Mouse (Mus musculus) hindbrain, embryonic 12.5 days (tissue): ENCODE results near the gene Ccdc130. TPM values are rescaled to one million over a fixed set of nuclear protein-coding genes. Genes with fewer than 3 reads are reported as not detected.
A peak's percentile ranks its signal among the peaks of the same experiment; 100 is the strongest.
"Not testable (repeated sequence)": the region's sequence is repeated elsewhere in the genome, so short reads cannot be mapped to it uniquely, and the experiment has no call there.

ENCODE experiments used
- ATAC-seq: fragments of 200-750 bp; cut with Nextera tagmentation; 2 replicates; pipeline ENCODE4 v1.8.0; 2017; ENCODE audit warnings: moderate TSS enrichment; ENCODE audit not compliant: low FRiP score
- H3K27ac ChIP-seq: fragments of 300-500 bp; sonication (generic); 2 replicates; pipeline ENCODE4 v1.5.1; 2016; ENCODE audit warnings: mild to moderate bottlenecking
- H3K27me3 ChIP-seq: fragments of 300-500 bp; sonication (generic); 2 replicates; pipeline ENCODE4 v1.6.1; 2016; ENCODE audit warnings: mild to moderate bottlenecking
- H3K36me3 ChIP-seq: fragments of 300-500 bp; sonication (generic); 2 replicates; pipeline ENCODE4 v1.6.1; 2016; ENCODE audit warnings: mild to moderate bottlenecking
- H3K4me1 ChIP-seq: fragments of 300-500 bp; sonication (generic); 2 replicates; pipeline ENCODE4 v1.6.1; 2016
- H3K4me2 ChIP-seq: fragments of 300-500 bp; sonication (generic); replicated peaks from 2 replicates; pipeline ENCODE4 v1.6.1; 2016; ENCODE audit warnings: mild to moderate bottlenecking
- H3K4me3 ChIP-seq: fragments of 300-500 bp; sonication (generic); 2 replicates; pipeline ENCODE4 v1.5.1; 2016; ENCODE audit warnings: mild to moderate bottlenecking
- H3K9ac ChIP-seq: fragments of 300-500 bp; sonication (generic); 2 replicates; pipeline ENCODE4 v1.6.1; 2016; ENCODE audit warnings: mild to moderate bottlenecking, moderate library complexity
- H3K9me3 ChIP-seq: fragments of 300-500 bp; sonication (generic); replicated peaks from 2 replicates; pipeline ENCODE4 v1.6.1; 2016; ENCODE audit warnings: mild to moderate bottlenecking
- WGBS: fragments of 180-500 bp; shearing (Covaris S2); methylation state at CpG from one replicate; pipeline ENCODE4 v1.1.7; 2016; 5-methylcytosine and 5-hydroxymethylcytosine counted together
- polyA plus RNA-seq: library from polyadenylated mRNA; unstranded; fragments of >200 nt; fragmentation: Nextera tagmentation; extraction: Ambion mirVana; gene quantifications from 2 replicates; pipeline ENCODE4 v1.2.1, GENCODE M21; 2016

The Ccdc130 gene
- polyA plus RNA-seq = 18.4 and 22.0 TPM in 2 replicates

DNA sequence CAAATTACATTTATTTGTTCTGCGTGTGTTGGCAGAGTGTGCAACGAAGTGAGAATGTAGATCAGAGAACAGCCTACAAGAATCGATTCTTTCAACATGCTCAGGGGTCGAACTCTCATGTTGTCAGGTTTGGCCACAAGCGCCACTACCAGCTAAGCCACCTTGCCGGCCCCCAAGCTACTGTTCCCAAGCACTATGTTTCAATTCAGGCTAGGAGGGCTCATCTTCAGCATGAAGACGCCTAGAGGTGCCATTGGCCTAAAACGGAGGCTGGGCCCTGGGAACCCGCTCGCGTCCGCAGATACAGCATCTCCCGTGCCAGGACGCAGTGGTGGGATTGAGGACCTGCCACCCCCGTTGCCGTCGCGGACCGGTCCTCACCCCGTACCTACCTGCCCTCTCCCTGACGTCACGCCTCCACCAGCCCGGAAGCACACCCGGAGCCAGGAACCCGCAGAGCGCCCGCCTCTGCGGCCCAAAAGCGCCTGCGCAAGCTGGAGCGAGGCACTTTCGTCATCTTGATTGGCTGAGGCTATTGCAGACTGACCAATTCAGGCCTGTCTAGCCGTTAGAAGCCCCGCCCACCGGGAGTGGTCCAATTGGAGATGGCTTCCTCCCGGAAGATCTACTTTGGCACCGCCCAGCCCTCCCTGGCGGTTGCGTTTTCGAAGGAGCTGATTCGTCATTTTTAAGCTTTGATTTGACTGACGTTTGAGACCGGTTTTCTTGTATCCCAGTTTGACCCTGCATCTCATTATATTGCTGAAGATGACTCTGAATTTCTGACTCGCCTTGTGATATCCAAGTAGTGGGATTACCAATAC lies at the start of gene Ccdc130:
Ccdc130 (minus strand) TSS at position 431 of the 824 bp plus-strand sequence.
- ATAC-seq = peak; percentile 99
- H3K9me3 ChIP-seq = no peaks in the 10 kb centered on the region
- peaks cover 9% of the 10 kb centered on the region for H3K4me1 ChIP-seq
- under 1% methylated on average over 44 of the region's 44 CpGs for WGBS
- peak within 1 kb of the TSS; percentile 72 for H3K27ac ChIP-seq
- H3K4me2 ChIP-seq = peak within 1 kb of the TSS; percentile 82
- peak within 1 kb of the TSS; percentile 78 for H3K9ac ChIP-seq
- H3K36me3 ChIP-seq = peaks cover 19% of the 10 kb centered on the region
- no peaks in the 10 kb centered on the region for H3K27me3 ChIP-seq
- peak within 1 kb of the TSS; percentile 81 for H3K4me3 ChIP-seq

DNA sequence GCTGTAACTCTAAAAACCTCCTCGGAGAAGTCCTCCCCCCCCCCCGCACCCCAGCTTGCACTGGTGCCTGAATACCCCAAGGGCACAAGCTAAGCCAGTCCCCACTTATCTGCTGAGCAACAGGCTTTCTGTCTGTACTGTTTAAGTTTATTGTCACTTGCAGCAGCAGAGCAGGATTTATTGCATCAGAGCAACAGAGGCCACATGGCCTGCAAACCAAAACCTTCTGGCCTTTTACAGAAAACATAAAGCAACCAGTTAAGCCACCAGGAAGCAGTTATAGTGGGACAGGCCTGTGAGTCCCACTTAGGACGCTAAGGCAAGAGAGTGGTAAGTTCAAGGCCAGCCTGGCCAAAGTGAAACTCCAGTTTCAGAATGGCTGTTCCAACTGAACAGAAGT lies 38.2 kb upstream of the Ccdc130 start:
- Histone ChIP-seq H3K9ac (no peak overlapping the region), H3K27ac (no peak overlapping the region), H3K4me3 (no peak overlapping the region), H3K4me2 (no peak overlapping the region), H3K27me3 (0 out of 2 replicates have a peak, but pooled peaks cover 2% of the 10 kb centered on the region), H3K36me3 (no peaks in the 10 kb centered on the region), H3K9me3 (no peaks in the 10 kb centered on the region), H3K4me1 (no peaks in the 10 kb centered on the region)
- 67% methylated on average over 3 of the region's 3 CpGs for WGBS
- no peak for ATAC-seq

DNA sequence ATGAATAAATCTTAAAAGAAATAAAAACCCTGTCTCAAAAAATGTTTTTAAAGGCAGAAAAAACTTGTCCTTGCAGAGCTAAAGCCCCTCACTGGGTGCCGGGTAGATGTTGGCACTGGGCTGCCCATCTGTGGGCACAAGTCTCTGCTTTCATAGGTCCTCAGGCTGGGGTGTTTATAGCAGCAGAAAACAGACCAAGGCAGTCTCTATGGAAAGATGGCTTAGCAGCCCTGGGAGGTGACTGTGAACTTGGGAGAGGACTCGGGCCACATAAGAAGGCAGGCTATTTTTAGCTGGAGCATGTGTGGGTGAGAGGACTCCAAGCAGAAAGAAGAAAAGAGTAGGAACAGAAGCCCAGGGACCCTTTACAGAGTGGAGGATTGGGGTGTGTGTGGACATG lies 33.8 kb upstream of the Ccdc130 start:
- Histone ChIP-seq H3K4me3 (no peak overlapping the region), H3K4me2 (no peak overlapping the region), H3K4me1 (no peaks in the 10 kb centered on the region), H3K36me3 (no peaks in the 10 kb centered on the region), H3K27me3 (no peaks in the 10 kb centered on the region), H3K9ac (no peak overlapping the region), H3K9me3 (peaks cover 5% of the 10 kb centered on the region; the same call in 1 of the 2 replicates), H3K27ac (no peak overlapping the region)
- no peak for ATAC-seq
- whole genome bisulfite sequencing = 78% methylated on average over 2 of the region's 2 CpGs

- WGBS = 68% methylated on average over 5 of the region's 5 CpGs
- no peaks in the 10 kb centered on the region for H3K36me3 ChIP-seq
- H3K9ac ChIP-seq = no peak overlapping the region
Measured at GRCm38 (mm10) chr8:84297029-84297785, 27.0 kb upstream of the Ccdc130 start.

DNA sequence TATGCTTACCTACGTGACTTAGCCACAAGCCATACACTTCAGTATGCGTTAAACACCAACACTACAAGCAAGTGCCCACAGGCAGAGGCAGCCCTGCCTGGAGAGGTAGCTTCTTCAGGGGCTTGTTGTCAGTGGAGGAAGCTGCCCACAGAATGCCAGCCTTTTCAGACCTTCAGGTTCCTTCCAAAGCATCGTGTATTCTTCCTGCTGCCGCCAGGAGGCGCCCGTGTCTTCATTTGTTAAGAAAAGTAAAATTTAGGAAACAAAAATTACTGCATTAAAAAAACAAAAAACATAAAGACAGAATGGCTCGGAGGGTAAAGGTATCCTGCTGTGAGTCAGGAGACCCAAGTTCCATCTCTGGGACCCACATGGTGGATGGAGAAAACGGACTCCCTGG lies 21.5 kb upstream of the Ccdc130 start:
- Histone ChIP-seq H3K9ac (no peak overlapping the region), H3K4me2 (no peak overlapping the region), H3K9me3 (no peaks in the 10 kb centered on the region), H3K27ac (no peak overlapping the region), H3K27me3 (no peaks in the 10 kb centered on the region), H3K36me3 (no peaks in the 10 kb centered on the region), H3K4me1 (0 out of 2 replicates have a peak, but pooled peaks cover 3% of the 10 kb centered on the region), H3K4me3 (no peak overlapping the region)
- 27% methylated on average over 8 of the region's 8 CpGs for WGBS
- no peak for ATAC-seq

More at GRCm38 (mm10) chr8:84297029-84297785, 27.0 kb upstream of the Ccdc130 start:
- no peak overlapping the region for H3K4me2 ChIP-seq
- 0 out of 2 replicates have a peak, but pooled peaks cover 3% of the 10 kb centered on the region for H3K4me1 ChIP-seq
- no peaks in the 10 kb centered on the region; the same call in 1 of the 2 replicates for H3K27me3 ChIP-seq
- no peak for ATAC-seq
- H3K4me3 ChIP-seq = no peak overlapping the region
- H3K9me3 ChIP-seq = peaks cover 5% of the 10 kb centered on the region; the same call in 1 of the 2 replicates
- H3K27ac ChIP-seq = no peak overlapping the region

- H3K4me1 ChIP-seq = 0 out of 2 replicates have a peak, but pooled peaks cover 3% of the 10 kb centered on the region
- 60% methylated on average over 5 of the region's 5 CpGs for WGBS
- no peak overlapping the region for H3K9ac ChIP-seq
- no peaks in the 10 kb centered on the region for H3K9me3 ChIP-seq
- no peaks in the 10 kb centered on the region for H3K36me3 ChIP-seq
- no peak overlapping the region for H3K4me3 ChIP-seq
- ATAC-seq = no peak
- H3K4me2 ChIP-seq = no peak overlapping the region
- H3K27me3 ChIP-seq = no peaks in the 10 kb centered on the region
- no peak overlapping the region for H3K27ac ChIP-seq
Measured at GRCm38 (mm10) chr8:84291086-84291485, 20.9 kb upstream of the Ccdc130 start.

GRCm38 (mm10) chr8:84288892-84289291 lies 18.7 kb upstream of the Ccdc130 start:
- no peak overlapping the region for H3K4me2 ChIP-seq
- no peak for ATAC-seq
- no peak overlapping the region for H3K27ac ChIP-seq
- H3K4me1 ChIP-seq = 0 out of 2 replicates have a peak, but pooled peaks cover 2% of the 10 kb centered on the region
- WGBS = 68% methylated on average over 2 of the region's 2 CpGs
- H3K27me3 ChIP-seq = no peaks in the 10 kb centered on the region
- H3K36me3 ChIP-seq = no peaks in the 10 kb centered on the region
- no peak overlapping the region for H3K9ac ChIP-seq
- no peaks in the 10 kb centered on the region for H3K9me3 ChIP-seq
- H3K4me3 ChIP-seq = no peak overlapping the region

DNA sequence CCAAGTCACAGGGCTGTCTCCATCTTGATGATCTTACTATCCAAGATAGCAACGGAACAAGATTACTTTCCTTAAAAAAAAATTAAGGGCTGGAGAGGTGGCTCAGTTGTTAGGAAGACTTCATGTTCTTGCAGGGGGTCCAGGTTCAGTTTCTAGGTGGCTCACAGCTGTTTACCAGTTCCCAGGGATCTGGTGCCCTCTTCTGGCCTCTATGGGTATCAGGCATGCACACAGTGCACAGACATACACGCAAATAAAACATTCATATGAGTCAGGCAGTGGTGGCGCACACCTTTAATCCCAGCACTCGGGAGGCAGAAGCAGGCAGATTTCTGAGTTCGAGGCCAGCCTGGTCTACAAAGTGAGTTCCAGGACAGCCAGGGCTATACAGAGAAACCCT lies 15.5 kb upstream of the Ccdc130 start:
- not testable (repeated sequence) for H3K4me3 ChIP-seq, H3K4me2 ChIP-seq, H3K36me3 ChIP-seq, H3K9ac ChIP-seq, H3K27ac ChIP-seq, H3K4me1 ChIP-seq, H3K27me3 ChIP-seq, H3K9me3 ChIP-seq, ATAC-seq
- WGBS = 54% methylated on average over 5 of the region's 5 CpGs

DNA sequence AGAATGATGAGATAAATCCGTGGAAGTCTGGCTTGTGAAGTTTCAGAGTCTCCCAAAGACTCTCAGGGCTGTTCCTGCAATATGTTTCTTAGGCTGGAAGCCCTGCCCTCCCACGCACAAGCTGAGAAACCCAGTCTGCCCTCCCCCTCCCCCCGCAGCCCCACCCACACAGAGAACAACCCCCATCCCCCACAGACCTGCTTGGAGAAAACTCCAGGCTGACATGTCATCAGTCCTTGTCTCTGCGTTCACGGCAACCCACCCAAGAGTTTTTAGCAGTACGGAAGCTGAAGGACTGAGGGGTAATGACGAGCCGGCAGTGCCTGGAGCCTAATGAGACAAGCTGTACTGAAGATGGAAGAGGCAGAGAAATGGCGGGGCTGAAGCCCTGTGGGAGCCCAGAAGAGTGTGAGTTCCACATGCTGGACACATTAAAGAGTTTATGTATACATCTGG lies 14.5 kb upstream of the Ccdc130 start:
- ATAC-seq = no peak
- H3K36me3 ChIP-seq = no peaks in the 10 kb centered on the region
- no peaks in the 10 kb centered on the region for H3K27me3 ChIP-seq
- no peak overlapping the region for H3K9ac ChIP-seq
- no peaks in the 10 kb centered on the region for H3K4me1 ChIP-seq
- 27% methylated on average over 9 of the region's 9 CpGs for WGBS
- H3K9me3 ChIP-seq = no peaks in the 10 kb centered on the region
- peak overlapping the region; percentile 27; the same call in 1 of the 2 replicates for H3K4me2 ChIP-seq
- no peak overlapping the region for H3K4me3 ChIP-seq
- no peak overlapping the region for H3K27ac ChIP-seq

DNA sequence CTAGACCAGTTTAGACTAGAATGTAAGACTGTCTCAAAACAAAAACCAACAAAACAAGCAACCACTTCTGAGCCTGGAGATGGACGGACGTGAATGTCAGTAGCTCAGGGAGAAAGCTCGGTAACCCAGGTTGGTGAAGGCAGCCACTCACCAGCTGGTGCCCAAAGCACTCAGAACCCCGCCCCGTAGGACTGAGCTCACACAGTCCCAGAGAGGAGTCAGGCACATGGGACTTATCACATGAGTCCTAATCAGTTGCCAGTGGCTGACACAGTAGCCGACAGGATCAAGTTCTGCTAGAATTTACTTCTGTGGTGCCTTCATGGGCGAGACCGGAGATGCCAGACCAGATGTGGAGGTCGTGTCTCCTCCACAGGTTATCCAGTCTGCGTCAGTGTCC lies 10.6 kb upstream of the Ccdc130 start:
- Histone ChIP-seq H3K27me3 (no peaks in the 10 kb centered on the region), H3K36me3 (no peaks in the 10 kb centered on the region), H3K4me1 (no peaks in the 10 kb centered on the region), H3K9me3 (no peaks in the 10 kb centered on the region), H3K27ac (no peak overlapping the region), H3K9ac (no peak overlapping the region), H3K4me3 (no peak overlapping the region), H3K4me2 (no peak overlapping the region)
- ATAC-seq = no peak
- WGBS = 83% methylated on average over 10 of the region's 10 CpGs

DNA sequence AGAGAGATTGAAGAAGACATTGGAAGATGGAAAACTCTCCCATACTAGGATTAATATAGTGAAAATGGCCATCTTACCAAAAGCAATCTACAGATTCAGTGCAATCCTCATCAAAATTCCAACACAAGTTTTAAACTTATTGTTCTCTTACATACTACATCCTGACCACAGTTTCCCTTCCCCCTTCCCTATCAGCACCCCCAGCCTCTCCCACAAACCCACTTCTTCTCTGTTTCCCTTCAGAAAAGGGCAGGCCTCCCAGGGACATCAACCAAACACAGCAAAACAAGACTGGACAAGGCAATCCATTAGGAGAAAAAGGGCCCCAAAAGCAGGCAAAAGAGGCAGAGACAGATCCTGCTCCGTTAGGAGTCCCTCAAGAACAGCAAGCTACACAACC lies 6.3 kb upstream of the Ccdc130 start:
- no peak for ATAC-seq

DNA sequence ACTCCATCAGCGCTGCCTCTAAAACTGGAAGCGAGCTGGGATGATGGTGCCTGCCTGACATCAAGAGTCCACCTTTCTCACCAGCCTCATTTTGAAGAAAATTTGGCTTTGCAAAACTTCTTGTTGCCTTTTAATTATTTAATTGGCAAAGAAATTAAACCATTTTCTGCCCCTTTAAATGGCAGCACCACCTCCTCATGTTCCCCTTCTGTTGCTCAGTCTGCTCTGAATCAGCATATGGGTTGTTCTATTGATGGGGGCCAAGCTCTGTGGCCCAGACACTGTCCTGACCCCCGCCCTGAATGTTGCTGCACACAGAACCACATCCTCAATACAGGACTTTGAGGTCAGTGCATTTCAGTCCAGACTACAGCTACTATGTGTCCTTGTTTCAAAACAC lies 3.8 kb upstream of the Ccdc130 start:
- ATAC-seq = no peak
- H3K9ac ChIP-seq = no peak overlapping the region
- 85% methylated on average over 3 of the region's 3 CpGs for WGBS

More for the DNA sequence above, 6.3 kb upstream of the Ccdc130 start:
- Histone ChIP-seq H3K9me3 (no peaks in the 10 kb centered on the region), H3K27ac (no peak overlapping the region), H3K4me2 (no peak overlapping the region), H3K9ac (no peak overlapping the region), H3K27me3 (no peaks in the 10 kb centered on the region), H3K4me1 (no peaks in the 10 kb centered on the region), H3K36me3 (no peaks in the 10 kb centered on the region), H3K4me3 (no peak overlapping the region)
- 75% methylated on average over 1 of the region's 1 CpGs for WGBS

More for the DNA sequence above, 3.8 kb upstream of the Ccdc130 start:
- no peak overlapping the region; the same call in 1 of the 2 replicates for H3K27ac ChIP-seq
- H3K9me3 ChIP-seq = no peaks in the 10 kb centered on the region
- H3K4me1 ChIP-seq = peaks cover 9% of the 10 kb centered on the region
- no peaks in the 10 kb centered on the region for H3K36me3 ChIP-seq
- no peaks in the 10 kb centered on the region for H3K27me3 ChIP-seq
- H3K4me2 ChIP-seq = no peak overlapping the region
- no peak overlapping the region for H3K4me3 ChIP-seq
